Mouse (Mus musculus): ENCODE results near the gene Oxtr. TPM values are rescaled to one million over a fixed set of nuclear protein-coding genes. Genes with fewer than 3 reads are reported as not detected.

Gene Oxtr
- polyA plus RNA-seq (2016; fragmentation: Nextera tagmentation; extraction: Ambion mirVana) = 0.09 and 0.13 TPM in 2 replicates

DNA sequence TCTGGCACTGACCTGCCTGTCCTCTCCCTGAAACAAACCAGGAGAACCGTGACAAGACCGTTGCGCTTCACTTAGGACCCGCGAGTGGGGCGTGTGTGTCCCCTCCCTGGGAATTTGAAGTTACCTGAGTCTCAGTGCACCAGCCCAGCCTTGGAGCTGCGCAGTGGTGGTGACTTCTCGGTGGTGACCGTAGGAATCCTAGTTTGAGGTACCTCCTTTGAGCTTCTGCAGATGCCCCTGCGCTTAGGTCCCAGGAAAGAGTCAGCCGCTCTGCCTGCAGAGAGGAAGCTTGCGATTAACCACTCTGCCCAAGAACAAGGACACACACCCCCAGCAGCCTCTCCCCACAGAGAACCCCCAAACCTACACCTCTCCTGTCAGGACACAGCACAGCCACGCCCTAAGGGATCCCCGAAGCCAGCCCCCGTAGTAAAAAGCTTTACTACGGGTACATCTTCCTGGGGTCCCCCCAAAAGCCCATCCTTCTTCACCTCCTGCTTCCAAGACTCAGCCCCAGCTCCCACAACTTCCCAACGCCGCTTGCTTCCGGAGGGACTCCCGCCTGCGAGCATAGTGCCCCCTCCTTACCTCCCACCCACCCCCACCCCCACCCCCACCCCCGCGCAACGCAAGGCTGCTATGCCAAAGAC, at the start of gene Oxtr:
TSS of gene Oxtr (minus strand) at position 34 of the 650 bp plus-strand sequence.
- Histone ChIP-seq H3K27ac (no peak within 1 kb of the TSS), H3K36me3 (no peaks in the 10 kb centered on the region), H3K27me3 (ENCODE audit: low read depth, poor library complexity, severe bottlenecking) (peaks cover 77% of the 10 kb centered on the region), H3K4me1 (peaks cover 29% of the 10 kb centered on the region), H3K4me3 (peak within 1 kb of the TSS; percentile 49), H3K9me3 (replicated peaks) (no peaks in the 10 kb centered on the region)
- no peak for DNase-seq (ENCODE audit: low spot score)
- WGBS = 9% methylated on average over 24 of the region's 24 CpGs

DNA sequence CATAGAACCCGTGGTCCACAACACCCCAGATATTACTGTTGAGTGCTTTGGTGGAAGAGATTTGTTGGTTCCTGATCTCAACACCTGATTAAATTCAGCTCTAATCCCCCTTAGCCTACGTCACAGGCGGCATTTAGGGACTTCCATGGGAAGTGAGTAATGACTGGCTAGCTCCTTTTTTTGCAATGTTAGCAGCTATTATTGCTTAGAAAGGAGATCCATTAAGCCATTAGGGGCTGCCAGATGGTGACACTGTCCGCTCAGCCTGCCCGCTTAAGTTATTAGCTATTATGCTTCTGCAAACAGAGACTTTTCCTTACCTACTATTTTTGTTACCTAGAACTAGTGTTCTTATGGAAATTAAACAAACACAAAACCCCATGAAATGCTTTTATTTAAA, 35.7 kb upstream of the Oxtr start:
- DNase-seq (ENCODE audit: low spot score) = no peak
- no peaks in the 10 kb centered on the region for H3K9me3 ChIP-seq (replicated peaks)
- no peak overlapping the region for H3K4me3 ChIP-seq
- 62% methylated on average over 5 of the region's 5 CpGs for WGBS
- peaks cover 4% of the 10 kb centered on the region; the same call in 1 of the 2 replicates for H3K4me1 ChIP-seq
- no peaks in the 10 kb centered on the region for H3K27me3 ChIP-seq (ENCODE audit: low read depth, poor library complexity, severe bottlenecking)
- H3K27ac ChIP-seq = no peak overlapping the region
- no peaks in the 10 kb centered on the region for H3K36me3 ChIP-seq

GRCm38 (mm10) chr6:112524459-112524858, 34.7 kb upstream of the Oxtr start:
- H3K9me3 ChIP-seq (replicated peaks) = no peaks in the 10 kb centered on the region
- H3K4me1 ChIP-seq = peaks cover 4% of the 10 kb centered on the region; the same call in 1 of the 2 replicates
- no peak for DNase-seq (ENCODE audit: low spot score)
- no peaks in the 10 kb centered on the region for H3K36me3 ChIP-seq
- 69% methylated on average over 10 of the region's 10 CpGs for WGBS
- H3K27ac ChIP-seq = no peak overlapping the region
- H3K27me3 ChIP-seq (ENCODE audit: low read depth, poor library complexity, severe bottlenecking) = no peaks in the 10 kb centered on the region
- no peak overlapping the region for H3K4me3 ChIP-seq

DNA sequence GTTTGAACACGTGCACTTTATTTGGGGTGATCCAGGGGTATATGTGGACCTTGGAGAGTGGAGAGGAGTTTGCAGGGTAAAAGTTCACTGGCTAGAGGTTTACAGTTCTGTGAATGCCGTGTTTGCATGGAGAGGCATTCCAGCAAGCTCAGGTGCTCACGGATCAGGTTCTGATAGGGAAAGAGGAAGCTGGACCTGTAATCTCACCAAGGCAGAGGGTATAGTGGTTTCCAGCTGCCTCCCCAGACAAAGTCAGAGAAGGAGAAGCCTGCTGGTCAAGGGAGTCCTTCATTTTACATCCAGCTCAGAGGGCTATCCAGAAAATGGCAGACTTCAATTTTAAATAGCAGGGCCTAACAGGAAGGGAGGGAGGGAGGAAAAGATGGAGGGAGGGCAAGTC, 28.2 kb upstream of the Oxtr start:
- WGBS = 84% methylated on average over 3 of the region's 3 CpGs
- no peaks in the 10 kb centered on the region for H3K27me3 ChIP-seq (ENCODE audit: low read depth, poor library complexity, severe bottlenecking)

DNA sequence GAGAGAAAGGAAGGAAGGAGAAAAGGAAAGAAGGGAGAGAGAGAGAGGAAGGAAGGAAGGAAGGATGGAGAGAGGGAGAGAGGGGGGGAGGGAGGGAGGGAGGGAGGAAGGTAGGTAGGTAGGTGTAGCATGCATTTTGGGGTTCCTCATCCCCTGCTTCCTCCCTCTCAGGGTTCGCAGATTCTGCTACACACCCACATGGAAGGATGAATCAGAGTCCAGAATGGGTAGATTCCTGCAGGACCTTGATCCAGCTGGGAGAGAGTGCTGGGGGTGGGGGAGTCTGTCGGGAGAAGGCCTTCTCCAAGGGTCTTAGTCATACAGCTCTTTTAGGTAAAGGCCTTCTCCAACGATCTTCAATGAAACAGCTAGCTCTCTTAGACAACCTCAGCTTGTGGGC, 27.8 kb upstream of the Oxtr start:
- Histone ChIP-seq H3K4me3 (no peak overlapping the region), H3K36me3 (no peaks in the 10 kb centered on the region), H3K27me3 (ENCODE audit: low read depth, poor library complexity, severe bottlenecking) (no peaks in the 10 kb centered on the region), H3K9me3 (replicated peaks) (no peaks in the 10 kb centered on the region), H3K4me1 (peaks cover 7% of the 10 kb centered on the region), H3K27ac (no peak overlapping the region)
- DNase-seq (ENCODE audit: low spot score) = no peak
- 85% methylated on average over 3 of the region's 3 CpGs for WGBS

More for the DNA sequence above, 28.2 kb upstream of the Oxtr start:
- DNase-seq (ENCODE audit: low spot score) = no peak
- H3K4me3 ChIP-seq = no peak overlapping the region
- H3K4me1 ChIP-seq = peaks cover 7% of the 10 kb centered on the region
- no peaks in the 10 kb centered on the region for H3K9me3 ChIP-seq (replicated peaks)
- H3K36me3 ChIP-seq = no peaks in the 10 kb centered on the region
- no peak overlapping the region for H3K27ac ChIP-seq

GRCm38 (mm10) chr6:112516496-112516895, 26.8 kb upstream of the Oxtr start:
- DNase-seq (ENCODE audit: low spot score) = no peak
- no peak overlapping the region for H3K27ac ChIP-seq
- H3K36me3 ChIP-seq = no peaks in the 10 kb centered on the region
- no peaks in the 10 kb centered on the region for H3K9me3 ChIP-seq (replicated peaks)
- no peak overlapping the region for H3K4me3 ChIP-seq
- 42% methylated on average over 1 of the region's 1 CpGs for WGBS
- H3K4me1 ChIP-seq = peaks cover 7% of the 10 kb centered on the region
- no peaks in the 10 kb centered on the region for H3K27me3 ChIP-seq (ENCODE audit: low read depth, poor library complexity, severe bottlenecking)

- no peak overlapping the region for H3K4me3 ChIP-seq
- whole genome bisulfite sequencing = 91% methylated on average over 6 of the region's 6 CpGs
These were observed 24.8 kb upstream of the Oxtr start for GRCm38 (mm10) chr6:112514591-112514990.

DNA sequence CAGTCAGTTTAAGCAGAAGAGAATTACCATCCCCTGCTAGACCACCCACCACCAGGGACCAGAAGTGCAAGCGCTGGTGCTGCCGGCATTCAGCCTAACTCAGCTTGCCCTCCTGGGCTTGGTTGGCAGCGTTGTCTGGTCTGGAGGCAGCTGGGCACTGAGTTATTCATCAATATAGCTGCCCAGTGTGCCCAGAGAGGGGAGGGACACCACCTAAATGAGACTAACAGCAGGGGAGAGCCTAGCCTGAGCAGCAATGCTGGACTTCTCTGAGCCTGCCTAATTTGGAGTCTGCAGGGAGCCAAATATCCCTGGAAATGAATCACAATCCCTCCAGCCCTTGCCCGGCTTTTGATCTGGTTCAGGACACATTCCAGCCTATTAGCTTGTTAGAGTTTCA, 20.6 kb upstream of the Oxtr start:
- WGBS = 28% methylated on average over 4 of the region's 4 CpGs
- H3K27me3 ChIP-seq (ENCODE audit: low read depth, poor library complexity, severe bottlenecking) = no peaks in the 10 kb centered on the region
- no peak overlapping the region for H3K4me3 ChIP-seq
- H3K27ac ChIP-seq = no peak overlapping the region
- peaks cover 18% of the 10 kb centered on the region for H3K4me1 ChIP-seq
- DNase-seq (ENCODE audit: low spot score) = no peak
- H3K36me3 ChIP-seq = no peaks in the 10 kb centered on the region
- H3K9me3 ChIP-seq (replicated peaks) = no peaks in the 10 kb centered on the region

More at GRCm38 (mm10) chr6:112514591-112514990, 24.8 kb upstream of the Oxtr start:
- Histone ChIP-seq H3K27me3 (ENCODE audit: low read depth, poor library complexity, severe bottlenecking) (no peaks in the 10 kb centered on the region), H3K36me3 (no peaks in the 10 kb centered on the region), H3K4me1 (peaks cover 20% of the 10 kb centered on the region), H3K27ac (no peak overlapping the region), H3K9me3 (replicated peaks) (no peaks in the 10 kb centered on the region)
- no peak for DNase-seq (ENCODE audit: low spot score)

DNA sequence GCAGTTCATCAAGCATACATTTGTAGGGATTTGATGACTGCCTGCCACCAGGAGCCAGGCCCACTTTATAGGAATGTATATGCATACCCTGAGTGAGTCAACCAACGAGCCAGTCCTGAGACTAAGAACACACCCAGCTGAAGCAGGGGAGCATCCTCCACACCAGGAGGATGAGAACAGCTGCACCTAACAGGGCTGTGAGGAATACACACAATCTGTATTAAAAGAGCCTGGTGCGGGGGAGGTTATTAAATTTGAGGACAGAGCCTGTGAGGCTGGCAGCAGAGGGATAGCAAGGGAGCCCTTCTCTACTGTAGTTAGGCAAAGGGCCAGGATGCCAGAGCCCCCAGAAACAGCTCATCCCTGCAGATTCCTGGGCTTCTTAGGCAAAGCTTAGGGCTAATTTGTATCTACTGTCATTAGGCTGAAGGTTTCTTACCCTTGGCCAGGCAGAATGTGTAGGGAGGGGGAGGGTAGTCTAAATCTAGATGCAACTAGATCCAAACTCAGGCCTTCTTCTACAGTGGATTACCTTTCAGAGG, 19.9 kb upstream of the Oxtr start:
- H3K27me3 ChIP-seq (ENCODE audit: low read depth, poor library complexity, severe bottlenecking) = no peaks in the 10 kb centered on the region

DNA sequence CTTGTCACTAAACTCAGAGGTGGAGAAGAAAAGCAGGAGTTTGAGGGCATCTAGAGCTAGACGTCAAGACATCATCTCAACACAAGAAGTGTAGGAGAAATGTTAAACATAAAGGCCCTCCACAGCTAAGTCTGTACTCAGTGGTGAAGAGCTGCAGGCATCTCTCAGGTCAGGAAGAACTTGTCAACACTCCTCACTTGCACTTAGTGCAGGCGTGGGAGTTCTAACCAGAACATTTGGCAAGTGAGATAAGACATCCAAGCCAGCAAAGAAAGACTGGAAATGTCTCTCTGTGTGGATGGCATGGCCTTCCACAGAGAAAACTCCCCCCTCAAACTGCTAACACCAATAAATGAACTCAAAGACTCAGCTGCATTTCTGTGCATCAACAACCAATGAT, 17.9 kb upstream of the Oxtr start:
- H3K36me3 ChIP-seq = no peaks in the 10 kb centered on the region
- no peak overlapping the region for H3K4me3 ChIP-seq
- H3K27ac ChIP-seq = no peak overlapping the region
- no peaks in the 10 kb centered on the region for H3K9me3 ChIP-seq (replicated peaks)
- H3K27me3 ChIP-seq (ENCODE audit: low read depth, poor library complexity, severe bottlenecking) = no peaks in the 10 kb centered on the region
- WGBS = 69% methylated on average over 2 of the region's 2 CpGs
- DNase-seq (ENCODE audit: low spot score) = no peak
- peaks cover 18% of the 10 kb centered on the region for H3K4me1 ChIP-seq

More for the DNA sequence above, 19.9 kb upstream of the Oxtr start:
- no peaks in the 10 kb centered on the region for H3K9me3 ChIP-seq (replicated peaks)
- no peak overlapping the region for H3K27ac ChIP-seq
- H3K4me1 ChIP-seq = peaks cover 18% of the 10 kb centered on the region
- DNase-seq (ENCODE audit: low spot score) = no peak
- 70% methylated on average over 2 of the region's 2 CpGs for WGBS
- H3K4me3 ChIP-seq = no peak overlapping the region
- H3K36me3 ChIP-seq = no peaks in the 10 kb centered on the region

- DNase-seq (ENCODE audit: low spot score) = no peak
- Histone ChIP-seq H3K4me3 (no peak overlapping the region), H3K9me3 (replicated peaks) (no peaks in the 10 kb centered on the region), H3K36me3 (no peaks in the 10 kb centered on the region), H3K4me1 (peaks cover 6% of the 10 kb centered on the region), H3K27me3 (ENCODE audit: low read depth, poor library complexity, severe bottlenecking) (no peaks in the 10 kb centered on the region), H3K27ac (no peak overlapping the region)
- 70% methylated on average over 2 of the region's 2 CpGs for WGBS
These were observed 11.4 kb upstream of the Oxtr start for GRCm38 (mm10) chr6:112501156-112501555.

DNA sequence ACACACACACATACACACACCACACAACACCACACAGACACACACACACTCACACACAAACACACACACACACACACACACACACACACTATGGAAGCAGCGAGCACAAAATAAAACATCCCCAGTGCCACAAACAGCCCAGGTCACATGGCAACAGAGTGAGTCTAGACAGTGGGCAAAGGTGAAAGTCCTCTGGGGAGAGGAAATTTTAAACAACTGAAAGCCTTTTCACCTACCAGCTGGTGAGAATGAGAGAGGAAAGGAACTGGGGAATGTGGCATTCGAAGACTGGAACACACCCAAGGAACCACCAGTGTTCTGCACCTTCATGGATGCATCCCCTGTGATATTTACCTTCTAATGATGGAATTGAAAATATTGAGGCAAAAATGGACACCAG, 9.7 kb upstream of the Oxtr start:
- 90% methylated on average over 2 of the region's 2 CpGs for WGBS
- no peak for DNase-seq (ENCODE audit: low spot score)
- no peaks in the 10 kb centered on the region for H3K27me3 ChIP-seq (ENCODE audit: low read depth, poor library complexity, severe bottlenecking)
- H3K9me3 ChIP-seq (replicated peaks) = no peaks in the 10 kb centered on the region
- peaks cover 23% of the 10 kb centered on the region for H3K4me1 ChIP-seq
- no peaks in the 10 kb centered on the region for H3K36me3 ChIP-seq
- no peak overlapping the region for H3K4me3 ChIP-seq
- no peak overlapping the region for H3K27ac ChIP-seq

GRCm38 (mm10) chr6:112498716-112499115, 9.0 kb upstream of the Oxtr start:
- WGBS = 91% methylated on average over 3 of the region's 3 CpGs
- no peak for DNase-seq (ENCODE audit: low spot score)
- Histone ChIP-seq H3K36me3 (no peaks in the 10 kb centered on the region), H3K4me3 (no peak overlapping the region), H3K4me1 (peaks cover 25% of the 10 kb centered on the region), H3K27me3 (ENCODE audit: low read depth, poor library complexity, severe bottlenecking) (no peaks in the 10 kb centered on the region), H3K9me3 (replicated peaks) (no peaks in the 10 kb centered on the region), H3K27ac (no peak overlapping the region)
